In genomic region chr4:80910871-80911701, GRCm38 (mm10) we compare ENCODE assay signal across 7 mouse cellular contexts. TPM values are rescaled to one million over a fixed set of nuclear protein-coding genes. Genes with fewer than 3 reads are reported as not detected.
DNase-seq lines count a peak whose midpoint lies in the region; ATAC-seq and TF ChIP-seq lines count a peak whose summit lies in the region.

No protein-coding gene starts in this region.

- intact Hi-C loops in left cerebral cortex, postnatal 10 days (cut with DNase I), result loop anchor here (5.0 kb wide), 1 partner anchor 44 kb away; no protein-coding TSS in a partner anchor

- under 1% methylated on average over 57 of the region's 58 CpGs for WGBS in hindbrain, embryonic 15.5 days
- under 1% methylated on average over 57 of the region's 58 CpGs for WGBS in midbrain, embryonic 11.5 days
- under 1% methylated on average over 58 of the region's 58 CpGs for WGBS in small intestine, adult 2 months

- H3K36me3 ChIP-seq in hindbrain, embryonic 15.5 days, result no peaks in the 10 kb centered on the region
- no peaks in the 10 kb centered on the region for H3K36me3 ChIP-seq in midbrain, embryonic 11.5 days (ENCODE audit: control insufficient read depth, insufficient read depth, low read length)
- no peaks in the 10 kb centered on the region for H3K36me3 ChIP-seq in small intestine, adult 2 months (ENCODE audit: control insufficient read depth, insufficient read depth, low read length)

- no peaks in the 10 kb centered on the region for H3K9me3 ChIP-seq in hindbrain, embryonic 15.5 days
- no peaks in the 10 kb centered on the region for H3K9me3 ChIP-seq in midbrain, embryonic 11.5 days (ENCODE audit: control insufficient read depth, low read length)

- peak overlapping the region; percentile 64 for H3K4me3 ChIP-seq in hindbrain, embryonic 15.5 days
- H3K4me3 ChIP-seq in midbrain, embryonic 11.5 days (ENCODE audit: low read depth, low read length), result peak overlapping the region; percentile 57
- peak overlapping the region; percentile 96 for H3K4me3 ChIP-seq in small intestine, adult 2 months (ENCODE audit: low read depth, low read length)

- H3K4me2 ChIP-seq in hindbrain, embryonic 15.5 days, result peak overlapping the region; percentile 64
- peak overlapping the region; percentile 49 for H3K4me2 ChIP-seq in midbrain, embryonic 11.5 days

- H3K4me1 ChIP-seq in hindbrain, embryonic 15.5 days (replicated peaks), result peaks cover 11% of the 10 kb centered on the region; the same call in 1 of the 2 replicates
- H3K4me1 ChIP-seq in midbrain, embryonic 11.5 days (ENCODE audit: control insufficient read depth, insufficient read depth, low read length), result no peaks in the 10 kb centered on the region; the same call in 1 of the 2 replicates
- peaks cover 11% of the 10 kb centered on the region; the same call in 1 of the 2 replicates for H3K4me1 ChIP-seq in small intestine, adult 2 months (ENCODE audit: control insufficient read depth, insufficient read depth, insufficient read length, low read length)

- no peak for TF ChIP-seq CTCF in small intestine, adult 2 months (IDR thresholded peaks at IDR 0.05; ENCODE audit: extremely low read depth, insufficient read length, insufficient replicate concordance, low read depth, low read length)

- H3K27me3 ChIP-seq in hindbrain, embryonic 15.5 days, result no peaks in the 10 kb centered on the region
- H3K27me3 ChIP-seq in midbrain, embryonic 11.5 days (ENCODE audit: control insufficient read depth, insufficient read depth, low read length), result no peaks in the 10 kb centered on the region
- no peaks in the 10 kb centered on the region for H3K27me3 ChIP-seq in small intestine, adult 2 months (ENCODE audit: control insufficient read depth, insufficient read depth, low read length)

- peak overlapping the region; percentile 70 for H3K9ac ChIP-seq in hindbrain, embryonic 15.5 days
- peak overlapping the region; percentile 76 for H3K9ac ChIP-seq in midbrain, embryonic 11.5 days (ENCODE audit: low read length)

- peak; percentile 22 for DNase-seq in adrenal gland, adult 8-10 months
- peak; percentile 72 to 73 for DNase-seq in cerebellum, postnatal 25 days
- DNase-seq in gastrocnemius, adult 18-20 months (ENCODE audit: low spot score), result peak; percentile 14
- peak; percentile 20 to 69 for DNase-seq in left cerebral cortex, postnatal 10 days (ENCODE audit: extremely low spot score in 1 of 2, low spot score in 2 of 2)
- peak; percentile 97 for DNase-seq in midbrain, embryonic 11.5 days (ENCODE audit: low spot score, missing footprints)

- peak overlapping the region; percentile 91 for H3K27ac ChIP-seq in hindbrain, embryonic 15.5 days (replicated peaks)
- peak overlapping the region; percentile 55 for H3K27ac ChIP-seq in midbrain, embryonic 11.5 days (ENCODE audit: low read depth, low read length)
- H3K27ac ChIP-seq in small intestine, adult 2 months (ENCODE audit: insufficient read depth, low read depth, low read length), result peak overlapping the region; percentile 96

- no peak; the same call in 1 of the 2 replicates for TF ChIP-seq POLR2A in small intestine, adult 2 months (IDR thresholded peaks at IDR 0.05; ENCODE audit: low read depth, low read length)

- peak; percentile 84 for ATAC-seq in hindbrain, embryonic 15.5 days (ENCODE audit: low FRiP score, low read depth)
- ATAC-seq in midbrain, embryonic 11.5 days (ENCODE audit: low FRiP score), result peak; percentile 88

RNA-seq across cellular contexts. Expression of gene Lurap1l, which starts 0.6 kb away (rescaled TPM):
- 10 to 100 TPM in 1 of 4 experiments, 1 to 10 TPM in 3; 5.4 to 11.2 (median 8.8) TPM for total RNA-seq in adrenal gland, adult 8-10 months (2022)
- under 1 TPM; 0.68 to 0.93 TPM for total RNA-seq in gastrocnemius, adult 18-20 months (2021)
- 9.3 and 10.0 TPM in 2 replicates for polyA plus RNA-seq in hindbrain, embryonic 15.5 days (2015; fragmentation: Nextera tagmentation; extraction: Ambion mirVana)
- total RNA-seq in left cerebral cortex, postnatal 10 days (2021), result 1 to 10 TPM; 4.4 to 5.0 TPM
- polyA plus RNA-seq in midbrain, embryonic 11.5 days (2014; fragmentation: Nextera tagmentation; extraction: Ambion mirVana), result 4.3 and 4.6 TPM in 2 replicates
- polyA plus RNA-seq in small intestine, adult 2 months (2012; rRNA removed), result 21.5 and 43.1 TPM in 2 replicates

Comparison
In these comparisons a context has a peak if more than half of its experiments do, and no peak if none do; other contexts are left out.
1. Peak in every context shown above with its lines: DNase-seq, ATAC-seq, H3K4me3 ChIP-seq and H3K27ac ChIP-seq.
2. DNase-seq: peak in every context shown above with its lines; median percentile 97 in midbrain, embryonic 11.5 days; 72 in cerebellum, postnatal 25 days; 44 in left cerebral cortex, postnatal 10 days; 22 in adrenal gland, adult 8-10 months; 14 in gastrocnemius, adult 18-20 months.